Mouse (Mus musculus) embryonic facial prominence, embryonic 15.5 days (tissue): ENCODE data around the gene Hapln3. TPM values are rescaled to one million over a fixed set of nuclear protein-coding genes. Genes with fewer than 3 reads are reported as not detected.

Experiments
- ATAC-seq: fragments of 200-750 bp; cut with Nextera tagmentation; 2 replicates; pipeline ENCODE4 v1.8.0; 2017; ENCODE audit warnings: low read depth, moderate TSS enrichment; ENCODE audit not compliant: insufficient number of reproducible peaks, low FRiP score, low TSS enrichment
- H3K27ac ChIP-seq: fragments of 300-500 bp; sonication (generic); replicated peaks from 2 replicates; pipeline ENCODE4 v1.5.1; 2015; ENCODE audit warnings: mild to moderate bottlenecking, inconsistent platforms
- H3K27me3 ChIP-seq: fragments of 300-500 bp; sonication (generic); 2 replicates; pipeline ENCODE4 v1.6.1; 2015; ENCODE audit warnings: inconsistent platforms
- H3K36me3 ChIP-seq: fragments of 300-500 bp; sonication (generic); 2 replicates; pipeline ENCODE4 v1.6.1; 2015; ENCODE audit warnings: mild to moderate bottlenecking, inconsistent platforms
- H3K4me1 ChIP-seq: fragments of 300-500 bp; sonication (generic); 2 replicates; pipeline ENCODE4 v1.6.1; 2015; ENCODE audit warnings: inconsistent platforms
- H3K4me2 ChIP-seq: fragments of 300-500 bp; sonication (generic); replicated peaks from 2 replicates; pipeline ENCODE4 v1.6.1; 2015; ENCODE audit warnings: mild to moderate bottlenecking, inconsistent platforms
- H3K4me3 ChIP-seq: fragments of 300-500 bp; sonication (generic); replicated peaks from 2 replicates; pipeline ENCODE4 v1.5.1; 2015; ENCODE audit warnings: mild to moderate bottlenecking, inconsistent platforms
- H3K9ac ChIP-seq: fragments of 300-500 bp; sonication (generic); 2 replicates; pipeline ENCODE4 v1.6.1; 2015; ENCODE audit warnings: inconsistent platforms
- H3K9me3 ChIP-seq: fragments of 300-500 bp; sonication (generic); replicated peaks from 2 replicates; pipeline ENCODE4 v1.6.1; 2016; ENCODE audit warnings: inconsistent platforms
- WGBS: fragments of 180-500 bp; shearing (Covaris S2); methylation state at CpG from one replicate; pipeline ENCODE4 v1.1.7; 2015; 5-methylcytosine and 5-hydroxymethylcytosine counted together
- polyA plus RNA-seq: library from polyadenylated mRNA; unstranded; fragments of >200 nt; fragmentation: Nextera tagmentation; extraction: Ambion mirVana; gene quantifications from 2 replicates; pipeline ENCODE4 v1.2.1, GENCODE M21; 2015

Hapln3 gene
- polyA plus RNA-seq, 1 experiment from 2014 or later, result 4.1 TPM

DNA sequence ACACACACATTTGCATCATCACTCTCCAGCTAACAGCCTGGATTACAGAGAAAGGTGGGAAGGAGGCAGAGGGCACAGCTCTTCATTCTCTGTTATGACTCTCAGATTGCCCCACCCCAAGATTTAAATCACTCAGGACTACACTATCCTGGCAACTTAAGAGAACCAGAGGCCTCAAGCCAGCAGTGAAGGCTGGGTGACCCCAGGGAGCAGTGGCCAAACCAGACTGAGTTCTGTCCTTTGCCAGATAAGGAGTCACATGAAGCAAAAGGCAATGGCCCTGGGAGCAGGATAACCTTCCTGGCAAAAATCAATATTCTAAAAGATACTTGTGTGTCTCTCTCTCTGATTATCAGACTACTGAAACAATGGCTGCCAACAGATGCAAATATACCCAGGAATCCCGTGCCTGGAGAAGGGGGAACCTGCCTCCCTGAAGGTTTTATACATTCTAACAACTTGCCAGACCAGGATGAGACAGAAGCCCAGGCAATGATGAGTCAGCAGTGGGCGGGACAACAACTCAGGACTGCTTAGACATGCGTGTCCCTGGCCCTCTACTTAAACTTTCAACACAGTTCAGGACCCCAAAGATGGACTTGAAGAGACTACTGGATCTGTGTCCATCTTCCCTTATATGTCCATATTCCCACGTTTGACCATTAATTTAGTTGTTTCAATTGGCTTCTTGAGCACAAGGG lies 9.2 kb upstream of the Hapln3 start:
- Histone ChIP-seq H3K4me2 (no peak overlapping the region), H3K27ac (no peak overlapping the region), H3K4me1 (0 out of 2 replicates have a peak, but pooled peaks cover 4% of the 10 kb centered on the region), H3K9me3 (no peaks in the 10 kb centered on the region), H3K4me3 (no peak overlapping the region), H3K9ac (no peak overlapping the region), H3K36me3 (peaks cover 55% of the 10 kb centered on the region), H3K27me3 (no peaks in the 10 kb centered on the region)
- 56% methylated on average over 4 of the region's 4 CpGs for WGBS
- no peak for ATAC-seq

DNA sequence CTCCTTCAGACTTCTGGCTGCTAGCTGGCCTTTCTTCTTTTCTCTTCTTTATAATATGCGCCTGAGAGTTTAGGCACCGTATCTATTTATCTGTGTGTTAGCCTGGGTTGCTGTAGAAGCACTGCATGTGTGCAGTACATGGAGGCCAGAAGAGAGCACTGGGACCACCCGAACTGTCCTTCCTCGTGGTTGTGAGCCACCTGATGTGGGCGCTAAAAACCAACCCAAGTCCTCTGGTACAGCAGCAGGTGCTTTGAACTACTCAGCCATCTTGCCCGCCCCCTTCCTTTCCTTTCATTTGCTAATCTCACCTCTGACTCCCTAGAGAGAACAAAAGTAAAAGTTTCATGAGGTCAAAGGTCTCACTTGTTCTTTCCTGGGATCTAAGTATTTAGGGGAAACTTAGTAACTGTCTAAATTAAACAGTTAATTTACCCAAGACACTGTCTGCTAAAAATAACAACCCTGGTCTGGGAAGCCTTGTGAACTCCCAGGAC lies 8.6 kb upstream of the Hapln3 start:
- Histone ChIP-seq H3K4me2 (no peak overlapping the region), H3K27me3 (no peaks in the 10 kb centered on the region), H3K9me3 (no peaks in the 10 kb centered on the region), H3K9ac (no peak overlapping the region), H3K4me1 (0 out of 2 replicates have a peak, but pooled peaks cover 4% of the 10 kb centered on the region), H3K27ac (no peak overlapping the region), H3K4me3 (no peak overlapping the region), H3K36me3 (peaks cover 56% of the 10 kb centered on the region)
- ATAC-seq, result no peak
- WGBS, result 62% methylated on average over 6 of the region's 6 CpGs

DNA sequence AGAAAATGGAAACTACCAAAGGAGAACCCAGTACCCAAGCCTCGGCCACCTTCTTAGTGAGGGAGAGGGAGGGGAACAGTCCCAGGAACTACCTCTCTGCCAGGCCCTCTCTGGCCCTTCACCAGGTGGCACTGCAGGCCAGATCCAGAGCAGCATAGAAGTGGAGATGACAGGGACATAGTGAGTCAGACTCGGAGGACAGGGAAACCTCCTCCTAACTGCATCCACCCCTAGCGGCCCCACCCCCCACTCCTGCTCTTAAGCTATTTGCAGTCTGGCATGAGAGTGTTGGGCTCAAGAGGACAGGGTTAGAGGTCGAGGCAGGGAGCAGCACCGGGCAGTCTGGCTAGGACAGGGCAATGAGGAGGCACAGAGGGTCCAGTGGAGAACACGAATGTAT lies 2.6 kb upstream of the Hapln3 start:
- Histone ChIP-seq H3K4me2 (no peak overlapping the region), H3K9ac (no peak overlapping the region), H3K9me3 (no peaks in the 10 kb centered on the region), H3K27me3 (peaks cover 12% of the 10 kb centered on the region; the same call in 1 of the 2 replicates), H3K4me1 (peaks cover 29% of the 10 kb centered on the region), H3K36me3 (peaks cover 32% of the 10 kb centered on the region), H3K27ac (no peak overlapping the region), H3K4me3 (no peak overlapping the region)
- WGBS, result 39% methylated on average over 6 of the region's 6 CpGs
- ATAC-seq, result no peak

DNA sequence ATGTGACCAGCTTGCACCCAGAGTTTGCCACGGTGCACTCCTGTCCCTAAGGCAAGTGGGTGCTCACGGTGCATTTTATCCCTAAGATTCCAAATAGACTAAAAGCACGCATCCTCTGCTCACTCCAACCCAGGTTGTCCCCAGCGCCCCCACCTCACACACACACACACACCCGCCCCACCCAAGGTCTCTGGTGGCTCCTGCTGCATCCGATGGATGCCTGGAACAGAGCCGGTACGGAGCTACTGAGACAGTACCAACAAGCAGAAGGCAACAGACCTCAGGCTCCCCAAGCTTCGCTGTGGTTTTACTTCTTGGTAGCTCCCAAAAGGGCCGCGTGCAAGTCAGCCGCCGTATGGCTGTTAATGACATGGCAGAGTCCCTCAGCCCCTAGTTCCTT lies 433 bp downstream of the Hapln3 start:
- peak overlapping the region; percentile 46 for H3K4me2 ChIP-seq
- no peaks in the 10 kb centered on the region for H3K9me3 ChIP-seq
- peaks cover 16% of the 10 kb centered on the region for H3K36me3 ChIP-seq
- no peak overlapping the region for H3K27ac ChIP-seq
- H3K9ac ChIP-seq, result no peak overlapping the region
- H3K27me3 ChIP-seq, result peaks cover 12% of the 10 kb centered on the region; the same call in 1 of the 2 replicates
- peak overlapping the region; percentile 33 for H3K4me3 ChIP-seq
- 16% methylated on average over 13 of the region's 13 CpGs for WGBS
- 0 out of 2 replicates have a peak, but pooled peaks have one; percentile 24 for ATAC-seq
- peaks cover 32% of the 10 kb centered on the region for H3K4me1 ChIP-seq

DNA sequence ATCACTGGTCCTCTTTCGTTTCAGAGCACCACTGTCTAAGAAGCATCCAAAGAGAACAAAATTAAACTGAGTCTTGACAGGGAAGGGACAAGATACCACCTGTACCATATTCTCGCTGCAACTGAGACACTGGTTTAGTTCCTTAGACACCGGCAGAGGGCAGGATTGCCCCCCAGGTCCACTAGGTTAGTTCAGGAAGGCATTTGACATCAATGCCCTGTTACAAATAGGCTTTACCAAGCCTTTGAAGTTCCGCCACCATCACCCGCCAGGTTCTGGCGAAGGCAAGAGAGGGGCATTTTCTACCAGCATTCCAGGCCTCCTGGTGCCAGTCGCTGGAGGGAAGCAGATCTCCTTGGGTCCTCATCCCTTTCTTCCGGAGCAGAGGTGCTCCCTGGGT lies 935 bp downstream of the Hapln3 start:
- H3K4me3 ChIP-seq, result peak overlapping the region; percentile 33
- no peak for ATAC-seq
- H3K9ac ChIP-seq, result no peak overlapping the region

DNA sequence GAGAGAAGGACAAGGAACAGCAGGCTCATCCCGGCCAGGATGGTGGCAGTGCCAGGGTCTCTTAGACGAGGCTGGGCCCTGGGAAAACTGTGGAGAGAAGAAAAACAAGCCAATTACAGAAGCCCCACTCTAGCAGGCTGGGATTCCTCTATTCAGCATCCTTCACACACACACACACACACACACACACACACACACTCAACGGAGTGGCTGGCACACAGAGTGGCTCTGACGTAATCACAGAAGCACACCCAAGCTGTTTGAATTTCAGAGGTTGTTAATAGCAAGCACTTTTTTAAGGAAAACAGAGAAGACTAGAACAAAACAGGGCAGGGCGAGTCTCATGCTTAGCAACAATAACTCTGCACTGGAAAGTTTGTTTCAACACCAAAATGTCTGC lies 7.4 kb downstream of the Hapln3 start:
- H3K4me3 ChIP-seq, result no peak overlapping the region
- no peaks in the 10 kb centered on the region for H3K9me3 ChIP-seq
- 72% methylated on average over 5 of the region's 5 CpGs for WGBS
- H3K27ac ChIP-seq, result no peak overlapping the region
- 0 out of 2 replicates have a peak, but pooled peaks cover 3% of the 10 kb centered on the region for H3K4me1 ChIP-seq
- ATAC-seq, result no peak
- no peaks in the 10 kb centered on the region for H3K36me3 ChIP-seq
- H3K27me3 ChIP-seq, result no peaks in the 10 kb centered on the region
- no peak overlapping the region for H3K9ac ChIP-seq
- no peak overlapping the region for H3K4me2 ChIP-seq

More for the DNA sequence above, 935 bp downstream of the Hapln3 start:
- Histone ChIP-seq H3K9me3 (no peaks in the 10 kb centered on the region), H3K27ac (no peak overlapping the region), H3K27me3 (peaks cover 12% of the 10 kb centered on the region; the same call in 1 of the 2 replicates), H3K4me2 (peak overlapping the region; percentile 46), H3K36me3 (0 out of 2 replicates have a peak, but pooled peaks cover 12% of the 10 kb centered on the region), H3K4me1 (peaks cover 32% of the 10 kb centered on the region)
- WGBS, result 28% methylated on average over 8 of the region's 8 CpGs

DNA sequence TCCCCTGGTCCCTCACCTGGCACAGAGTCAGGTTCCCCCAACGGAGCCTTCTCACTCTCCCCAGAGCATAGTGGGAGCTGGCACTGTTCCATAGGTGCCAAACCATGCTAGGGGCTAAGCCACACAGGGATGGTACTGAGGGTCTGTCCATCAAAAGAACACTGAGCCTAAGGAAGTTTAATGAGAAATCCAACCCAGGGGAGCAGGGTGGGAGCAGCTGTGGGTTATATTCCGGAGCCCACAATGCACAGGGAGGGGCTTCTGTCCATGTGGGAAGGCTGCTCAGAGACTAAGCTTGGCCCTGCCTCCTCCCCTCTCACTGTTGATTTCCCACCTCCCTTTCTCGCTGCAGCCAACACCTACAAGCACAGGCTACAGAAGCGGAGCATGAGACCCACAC lies 17.0 kb downstream of the Hapln3 start:
- 0 out of 2 replicates have a peak, but pooled peaks cover 6% of the 10 kb centered on the region for H3K4me1 ChIP-seq
- WGBS, result 34% methylated on average over 4 of the region's 4 CpGs
- no peak overlapping the region for H3K4me2 ChIP-seq
- H3K9me3 ChIP-seq, result no peaks in the 10 kb centered on the region
- no peak overlapping the region for H3K27ac ChIP-seq
- no peak overlapping the region for H3K9ac ChIP-seq
- peak; percentile 65 for ATAC-seq
- no peaks in the 10 kb centered on the region for H3K36me3 ChIP-seq
- H3K27me3 ChIP-seq, result no peaks in the 10 kb centered on the region
- no peak overlapping the region for H3K4me3 ChIP-seq

DNA sequence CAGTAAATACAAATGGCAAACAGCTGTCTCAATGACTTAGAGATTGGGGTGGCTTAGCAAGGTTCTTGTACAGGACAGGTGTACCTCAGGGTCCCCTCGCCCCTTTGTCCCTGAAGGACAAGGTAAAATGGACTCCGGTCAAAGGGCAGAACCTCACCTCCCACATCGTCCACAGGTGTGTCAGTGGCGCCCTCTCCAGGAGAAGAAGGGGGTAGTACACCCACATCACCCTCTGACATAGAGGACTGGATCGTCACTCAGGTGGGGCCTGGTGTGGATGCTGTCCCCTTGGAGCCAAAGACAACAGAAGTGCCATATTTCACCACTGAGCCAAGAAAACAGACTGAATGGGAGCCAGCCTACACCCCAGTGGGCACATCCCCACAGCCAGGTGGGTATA lies 34.3 kb downstream of the Hapln3 start:
- H3K9ac ChIP-seq, result no peak overlapping the region
- no peak overlapping the region for H3K27ac ChIP-seq
- no peaks in the 10 kb centered on the region for H3K4me1 ChIP-seq
- 74% methylated on average over 5 of the region's 5 CpGs for WGBS
- no peaks in the 10 kb centered on the region for H3K36me3 ChIP-seq
- no peak overlapping the region for H3K4me3 ChIP-seq
- no peak for ATAC-seq
- peaks cover 3% of the 10 kb centered on the region for H3K27me3 ChIP-seq
- H3K9me3 ChIP-seq, result no peaks in the 10 kb centered on the region
- H3K4me2 ChIP-seq, result no peak overlapping the region

DNA sequence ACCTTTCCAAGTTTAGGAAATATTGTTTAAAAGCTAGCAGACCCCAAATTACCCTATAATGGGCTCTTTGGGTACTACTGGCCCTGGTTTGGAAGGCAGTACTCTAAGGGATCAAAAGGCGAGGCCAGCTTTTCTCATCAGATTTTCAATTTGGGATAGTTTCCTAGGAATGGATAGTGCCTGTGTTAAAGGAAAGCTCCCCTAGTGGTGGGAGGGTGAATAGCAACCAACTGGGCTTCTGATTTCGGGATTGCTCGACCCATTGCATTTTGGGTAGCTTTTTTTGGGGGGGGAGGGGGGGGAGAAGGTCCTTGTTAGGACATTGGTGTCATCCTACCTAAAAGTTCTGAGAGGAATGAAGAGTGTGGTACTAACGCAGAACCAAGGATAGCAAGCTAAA lies 41.7 kb downstream of the Hapln3 start:
- WGBS, result 69% methylated on average over 4 of the region's 4 CpGs
- ATAC-seq, result no peak
- no peaks in the 10 kb centered on the region for H3K36me3 ChIP-seq
- H3K4me2 ChIP-seq, result no peak overlapping the region
- H3K27ac ChIP-seq, result no peak overlapping the region
- no peaks in the 10 kb centered on the region for H3K27me3 ChIP-seq
- no peak overlapping the region for H3K4me3 ChIP-seq
- H3K9ac ChIP-seq, result no peak overlapping the region
- H3K9me3 ChIP-seq, result no peaks in the 10 kb centered on the region
- no peaks in the 10 kb centered on the region for H3K4me1 ChIP-seq

DNA sequence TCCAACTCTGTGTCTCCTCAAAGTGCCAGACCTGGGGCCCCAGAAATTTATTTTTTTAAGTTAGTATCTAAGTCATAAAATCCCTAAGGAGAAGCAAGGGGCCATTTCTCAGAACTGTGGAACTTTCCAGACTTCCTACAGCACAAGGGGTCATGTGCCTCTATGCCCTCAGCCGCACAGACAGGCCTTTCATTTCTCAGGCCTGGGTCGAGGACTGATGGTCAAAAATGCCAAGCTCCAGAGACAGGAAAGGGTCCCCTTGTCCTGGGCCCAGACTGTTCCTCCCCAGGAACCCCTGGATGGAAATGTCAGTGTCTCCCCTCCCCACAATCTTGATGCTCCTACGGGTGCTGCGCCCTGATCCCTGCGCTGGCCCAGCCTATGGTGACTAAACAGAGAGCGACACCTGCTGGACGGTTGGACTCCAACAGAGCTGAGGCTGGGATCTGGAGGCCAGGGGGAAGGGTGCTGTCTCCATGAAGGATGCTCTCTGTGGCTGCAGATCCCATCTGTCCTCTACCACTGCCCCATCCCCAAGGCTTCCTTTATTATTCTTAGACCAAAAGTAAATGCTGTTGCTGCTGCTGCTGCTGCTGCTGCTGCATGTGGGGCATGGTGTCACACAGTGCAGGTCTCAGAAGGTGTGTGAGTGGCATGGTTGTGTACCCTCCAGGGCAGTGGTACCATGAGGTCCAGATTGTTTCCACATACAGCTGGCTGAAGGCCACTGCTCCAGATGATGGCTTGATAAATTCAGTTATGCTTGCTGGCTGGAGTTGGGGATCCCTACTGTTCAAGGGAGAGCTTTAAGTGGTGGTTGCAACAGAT lies 50.0 kb downstream of the Hapln3 start:
- 20% methylated on average over 7 of the region's 7 CpGs for WGBS
- H3K27me3 ChIP-seq, result no peaks in the 10 kb centered on the region
- H3K27ac ChIP-seq, result 0 out of 2 replicates have a peak overlapping the region, but pooled peaks have one; percentile 11

DNA sequence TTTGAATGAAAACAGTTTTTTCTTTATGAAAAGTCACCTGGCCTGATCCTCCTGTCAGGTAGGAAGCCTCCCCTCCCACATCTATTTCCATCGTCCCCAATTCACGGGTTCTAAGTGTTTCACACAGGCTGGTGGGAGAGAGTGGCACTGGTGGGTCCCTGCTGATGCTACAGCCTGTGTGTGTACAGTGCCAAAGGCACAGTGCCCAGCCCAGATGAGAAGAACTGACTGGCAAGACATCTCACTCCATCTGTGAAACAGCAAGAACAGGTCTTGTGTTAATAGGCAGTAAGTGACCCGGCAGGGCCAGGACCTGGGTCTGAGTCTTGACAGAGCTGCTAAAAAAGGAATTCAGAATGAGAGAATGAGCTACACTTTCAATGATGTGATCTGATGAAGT lies 51.6 kb downstream of the Hapln3 start:
- H3K9me3 ChIP-seq, result no peaks in the 10 kb centered on the region
- no peak overlapping the region for H3K4me3 ChIP-seq
- no peaks in the 10 kb centered on the region for H3K36me3 ChIP-seq
- no peak overlapping the region for H3K4me2 ChIP-seq
- no peak for ATAC-seq
- H3K27me3 ChIP-seq, result no peaks in the 10 kb centered on the region
- H3K27ac ChIP-seq, result no peak overlapping the region
- H3K9ac ChIP-seq, result no peak overlapping the region
- 0 out of 2 replicates have a peak, but pooled peaks cover 4% of the 10 kb centered on the region for H3K4me1 ChIP-seq
- WGBS, result 54% methylated on average over 3 of the region's 3 CpGs

More for the DNA sequence above, 50.0 kb downstream of the Hapln3 start:
- peak; percentile 73 for ATAC-seq
- Histone ChIP-seq H3K4me2 (no peak overlapping the region), H3K4me1 (0 out of 2 replicates have a peak, but pooled peaks cover 4% of the 10 kb centered on the region), H3K4me3 (no peak overlapping the region), H3K36me3 (no peaks in the 10 kb centered on the region), H3K9ac (no peak overlapping the region), H3K9me3 (no peaks in the 10 kb centered on the region)
